Mouse (Mus musculus) forebrain, postnatal 0 days (tissue): ENCODE data around the gene Lce1i. TPM values are rescaled to one million over a fixed set of nuclear protein-coding genes. Genes with fewer than 3 reads are reported as not detected.

Source experiments
- ATAC-seq: fragments of 200-750 bp; cut with Nextera tagmentation; 2 replicates; pipeline ENCODE4 v1.8.0; 2017; ENCODE audit warnings: mild to moderate bottlenecking, moderate library complexity
- DNase-seq: peaks from one replicate; pipeline ENCODE4 v3.0.0-alpha.2; 2015
- H3K27ac ChIP-seq: fragments of 300-500 bp; sonication (generic); 2 replicates; pipeline ENCODE4 v1.5.1; 2014; ENCODE audit warnings: low read depth, mild to moderate bottlenecking, antibody characterized with exemption, low read length, moderate library complexity, mixed read lengths
- H3K27me3 ChIP-seq: fragments of 300-500 bp; sonication (generic); 2 replicates; pipeline ENCODE4 v1.6.1; 2014; ENCODE audit warnings: mild to moderate bottlenecking, low read length, mixed read lengths; ENCODE audit not compliant: insufficient read depth
- H3K36me3 ChIP-seq: fragments of 300-500 bp; sonication (generic); 2 replicates; pipeline ENCODE4 v1.6.1; 2014; ENCODE audit warnings: mild to moderate bottlenecking, moderate library complexity; ENCODE audit not compliant: insufficient read depth
- H3K4me1 ChIP-seq: fragments of 300-500 bp; sonication (generic); 2 replicates; pipeline ENCODE4 v1.6.1; 2014; ENCODE audit warnings: antibody characterized with exemption; ENCODE audit not compliant: insufficient read depth
- H3K4me2 ChIP-seq: fragments of 300-500 bp; sonication (generic); 2 replicates; pipeline ENCODE4 v1.6.1; 2014; ENCODE audit warnings: low read depth, mild to moderate bottlenecking, moderate library complexity
- H3K4me3 ChIP-seq: fragments of 300-500 bp; sonication (generic); 2 replicates; pipeline ENCODE4 v1.5.1; 2014; ENCODE audit warnings: low read depth, low read length, mixed read lengths
- H3K9ac ChIP-seq: fragments of 300-500 bp; sonication (generic); 2 replicates; pipeline ENCODE4 v1.6.1; 2014; ENCODE audit warnings: mild to moderate bottlenecking
- H3K9me3 ChIP-seq: fragments of 300-500 bp; sonication (generic); 2 replicates; pipeline ENCODE4 v1.6.1; 2016; ENCODE audit warnings: low read length
- CTCF ChIP-seq: sonication (generic); IDR thresholded peaks from 2 replicates; pipeline ENCODE4 v1.5.1; 2016; ENCODE audit warnings: antibody characterized with exemption, control low read depth, low read depth
- WGBS: fragments of 180-500 bp; shearing (Covaris S2); extraction: QIAGEN DNeasy Blood & Tissue Kit; methylation state at CpG from one replicate; pipeline ENCODE4 v1.1.7; 2014; 5-methylcytosine and 5-hydroxymethylcytosine counted together
- polyA plus RNA-seq: library from polyadenylated mRNA; unstranded; fragments of >200 nt; fragmentation: Nextera tagmentation; extraction: Ambion mirVana; gene quantifications from 2 replicates; pipeline ENCODE4 v1.2.1, GENCODE M21; 2015
- total RNA-seq: library from RNA; depleted of rRNA; stranded (reverse); fragments of >200 nt; gene quantifications from 2 replicates; pipeline ENCODE4 v1.2.3, GENCODE M21; 2014; rRNA removed

Lce1i gene
- total and polyA plus RNA-seq, 2 experiments from 2014 or later = not detected

- Histone ChIP-seq H3K4me3 (no peak within 1 kb of the TSS), H3K27me3 (no peaks in the 10 kb centered on the region), H3K4me1 (no peaks in the 10 kb centered on the region), H3K27ac (no peak within 1 kb of the TSS), H3K4me2 (no peak within 1 kb of the TSS), H3K9ac (no peak within 1 kb of the TSS), H3K9me3 (no peaks in the 10 kb centered on the region), H3K36me3 (no peaks in the 10 kb centered on the region)
- no peak for TF ChIP-seq CTCF
- DNase-seq = no peak
- no peak for ATAC-seq
- 97% methylated on average over 1 of the region's 1 CpGs for WGBS
Measured at GRCm38 (mm10) chr3:92764965-92765364, 13.7 kb downstream of the Lce1i start, which contains the start of gene Lce1h. Gene Lce1h (minus strand): TSS chr3:92765065.

- TF ChIP-seq CTCF = 0 out of 2 replicates have a peak, but pooled peaks have one; percentile 21
- no peak overlapping the region for H3K4me3 ChIP-seq
- no peak overlapping the region for H3K9ac ChIP-seq
- no peak for ATAC-seq
- no peaks in the 10 kb centered on the region for H3K27me3 ChIP-seq
- H3K9me3 ChIP-seq = no peaks in the 10 kb centered on the region
- H3K4me1 ChIP-seq = no peaks in the 10 kb centered on the region
- WGBS = 44% methylated on average over 3 of the region's 3 CpGs
- no peak for DNase-seq
- no peak overlapping the region for H3K27ac ChIP-seq
- no peak overlapping the region for H3K4me2 ChIP-seq
- no peaks in the 10 kb centered on the region for H3K36me3 ChIP-seq
Measured at GRCm38 (mm10) chr3:92753197-92753596, 25.5 kb downstream of the Lce1i start.

GRCm38 (mm10) chr3:92752238-92752637, 26.5 kb downstream of the Lce1i start, which contains the start of gene Lce1g:
Gene Lce1g (minus strand): TSS chr3:92752338.
- no peak within 1 kb of the TSS for H3K4me3 ChIP-seq
- TF ChIP-seq CTCF = no peak
- H3K36me3 ChIP-seq = no peaks in the 10 kb centered on the region
- H3K27ac ChIP-seq = no peak within 1 kb of the TSS
- H3K9me3 ChIP-seq = no peaks in the 10 kb centered on the region
- WGBS = 90% methylated on average over 1 of the region's 1 CpGs
- H3K9ac ChIP-seq = no peak within 1 kb of the TSS
- H3K4me2 ChIP-seq = no peak within 1 kb of the TSS
- H3K4me1 ChIP-seq = no peaks in the 10 kb centered on the region
- no peaks in the 10 kb centered on the region for H3K27me3 ChIP-seq
- ATAC-seq = no peak
- no peak for DNase-seq

GRCm38 (mm10) chr3:92738996-92739395, 39.7 kb downstream of the Lce1i start, which contains the start of gene Gm38119:
Gene Gm38119 (minus strand): TSS chr3:92739096.
- no peak within 1 kb of the TSS for H3K4me2 ChIP-seq
- WGBS = 82% methylated on average over 1 of the region's 1 CpGs

More at GRCm38 (mm10) chr3:92738996-92739395, 39.7 kb downstream of the Lce1i start, which contains the start of gene Gm38119:
- DNase-seq = no peak
- no peak within 1 kb of the TSS for H3K4me3 ChIP-seq
- no peak within 1 kb of the TSS for H3K27ac ChIP-seq
- no peaks in the 10 kb centered on the region for H3K27me3 ChIP-seq
- H3K36me3 ChIP-seq = no peaks in the 10 kb centered on the region
- H3K9ac ChIP-seq = no peak within 1 kb of the TSS
- no peak for ATAC-seq
- H3K9me3 ChIP-seq = no peaks in the 10 kb centered on the region
- H3K4me1 ChIP-seq = no peaks in the 10 kb centered on the region
- TF ChIP-seq CTCF = no peak

Other genes with a start within 250 kb of the Lce1i start
- not detected in 2 replicates for gene 2310046K23Rik, start 244.4 kb downstream of the Lce1i start, total RNA-seq
- gene 2310046K23Rik, start 244.4 kb downstream of the Lce1i start, polyA plus RNA-seq = not detected in 2 replicates
- not detected in 2 replicates for gene Ivl, start 205.2 kb downstream of the Lce1i start, total RNA-seq
- gene Ivl, start 205.2 kb downstream of the Lce1i start, polyA plus RNA-seq = not detected in 2 replicates
- not detected in 2 replicates for gene Smcp, start 189.9 kb downstream of the Lce1i start, total RNA-seq
- not detected in 2 replicates for gene Smcp, start 189.9 kb downstream of the Lce1i start, polyA plus RNA-seq
- gene 2210017I01Rik, start 171.4 kb downstream of the Lce1i start, total RNA-seq = not detected in 2 replicates
- gene 2210017I01Rik, start 171.4 kb downstream of the Lce1i start, polyA plus RNA-seq = not detected in 2 replicates
- gene Lce6a, start 157.2 kb downstream of the Lce1i start, total RNA-seq = not detected in 2 replicates
- not detected in 2 replicates for gene Lce6a, start 157.2 kb downstream of the Lce1i start, polyA plus RNA-seq
- not detected in 2 replicates for gene Lce1a1, start 130.6 kb downstream of the Lce1i start, total RNA-seq
- not detected in 2 replicates for gene Lce1a1, start 130.6 kb downstream of the Lce1i start, polyA plus RNA-seq
- not detected in 2 replicates for gene Lce1b, start 122.0 kb downstream of the Lce1i start, total RNA-seq
- gene Lce1b, start 122.0 kb downstream of the Lce1i start, polyA plus RNA-seq = not detected in 2 replicates
- not detected in 2 replicates for gene Lce1a2, start 108.6 kb downstream of the Lce1i start, total RNA-seq
- gene Lce1a2, start 108.6 kb downstream of the Lce1i start, polyA plus RNA-seq = not detected in 2 replicates
- gene Lce1c, start 99.7 kb downstream of the Lce1i start, total RNA-seq = not detected in 2 replicates
- gene Lce1c, start 99.7 kb downstream of the Lce1i start, polyA plus RNA-seq = not detected in 2 replicates
- gene Lce1d, start 91.7 kb downstream of the Lce1i start, total RNA-seq = not detected in 2 replicates
- gene Lce1d, start 91.7 kb downstream of the Lce1i start, polyA plus RNA-seq = not detected in 2 replicates
- not detected in 2 replicates for gene Lce1e, start 69.8 kb downstream of the Lce1i start, total RNA-seq
- gene Lce1e, start 69.8 kb downstream of the Lce1i start, polyA plus RNA-seq = not detected in 2 replicates
- not detected in 2 replicates for gene Lce1f, start 58.5 kb downstream of the Lce1i start, total RNA-seq
- gene Lce1f, start 58.5 kb downstream of the Lce1i start, polyA plus RNA-seq = not detected in 2 replicates
- gene Gm38119, start 39.8 kb downstream of the Lce1i start, total RNA-seq = not detected in 2 replicates
- gene Gm38119, start 39.8 kb downstream of the Lce1i start, polyA plus RNA-seq = not detected in 2 replicates
- gene Lce1g, start 26.6 kb downstream of the Lce1i start, total RNA-seq = not detected in 2 replicates
- gene Lce1g, start 26.6 kb downstream of the Lce1i start, polyA plus RNA-seq = not detected in 2 replicates
- gene Lce1h, start 13.8 kb downstream of the Lce1i start, total RNA-seq = not detected in 2 replicates
- not detected in 2 replicates for gene Lce1h, start 13.8 kb downstream of the Lce1i start, polyA plus RNA-seq
- not detected in 2 replicates for gene Lce1j, start 11.6 kb upstream of the Lce1i start, total RNA-seq
- not detected in 2 replicates for gene Lce1j, start 11.6 kb upstream of the Lce1i start, polyA plus RNA-seq
- gene Lce1k, start 29.0 kb upstream of the Lce1i start, total RNA-seq = not detected in 2 replicates
- gene Lce1k, start 29.0 kb upstream of the Lce1i start, polyA plus RNA-seq = not detected in 2 replicates
- gene Kprp, start 48.3 kb upstream of the Lce1i start, total RNA-seq = not detected in 2 replicates
- gene Kprp, start 48.3 kb upstream of the Lce1i start, polyA plus RNA-seq = not detected in 2 replicates
- not detected in 2 replicates for gene Lce1l, start 72.4 kb upstream of the Lce1i start, total RNA-seq
- not detected in 2 replicates for gene Lce1l, start 72.4 kb upstream of the Lce1i start, polyA plus RNA-seq
- gene 2310050C09Rik, start 91.3 kb upstream of the Lce1i start, total RNA-seq = not detected in 2 replicates
- not detected in 2 replicates for gene 2310050C09Rik, start 91.3 kb upstream of the Lce1i start, polyA plus RNA-seq
- gene Lce3a, start 147.3 kb upstream of the Lce1i start, total RNA-seq = not detected in 2 replicates
- gene Lce3a, start 147.3 kb upstream of the Lce1i start, polyA plus RNA-seq = not detected in 2 replicates
- gene Lce3b, start 154.1 kb upstream of the Lce1i start, total RNA-seq = not detected in 2 replicates
- gene Lce3b, start 154.1 kb upstream of the Lce1i start, polyA plus RNA-seq = not detected in 2 replicates
- gene Lce3c, start 165.6 kb upstream of the Lce1i start, total RNA-seq = not detected in 2 replicates
- not detected in 2 replicates for gene Lce3c, start 165.6 kb upstream of the Lce1i start, polyA plus RNA-seq
- gene Lce3d, start 178.5 kb upstream of the Lce1i start, total RNA-seq = not detected in 2 replicates
- gene Lce3d, start 178.5 kb upstream of the Lce1i start, polyA plus RNA-seq = not detected in 2 replicates
- not detected in 2 replicates for gene Lce3e, start 188.2 kb upstream of the Lce1i start, total RNA-seq
- gene Lce3e, start 188.2 kb upstream of the Lce1i start, polyA plus RNA-seq = not detected in 2 replicates
- gene Lce3f, start 213.3 kb upstream of the Lce1i start, total RNA-seq = not detected in 2 replicates
- gene Lce3f, start 213.3 kb upstream of the Lce1i start, polyA plus RNA-seq = not detected in 2 replicates
- gene Crct1, start 236.8 kb upstream of the Lce1i start, total RNA-seq = 0.38 and 0.57 TPM in 2 replicates
- 0.34 and 0.62 TPM in 2 replicates for gene Crct1, start 236.8 kb upstream of the Lce1i start, polyA plus RNA-seq
- gene Lce1m, start 240.2 kb upstream of the Lce1i start, total RNA-seq = not detected in 2 replicates
- gene Lce1m, start 240.2 kb upstream of the Lce1i start, polyA plus RNA-seq = not detected in 2 replicates